Mouse (Mus musculus) midbrain, postnatal 0 days (tissue): ENCODE data around the gene Tfip11. TPM values are rescaled to one million over a fixed set of nuclear protein-coding genes. Genes with fewer than 3 reads are reported as not detected.
A peak's percentile ranks its signal among the peaks of the same experiment; 100 is the strongest.

ENCODE experiments used
- ATAC-seq: fragments of 200-750 bp; cut with Nextera tagmentation; 2 replicates; pipeline ENCODE4 v1.8.0; 2017; ENCODE audit warnings: moderate number of reproducible peaks, mild to moderate bottlenecking, moderate TSS enrichment, moderate library complexity; ENCODE audit not compliant: low FRiP score
- DNase-seq: peaks from one replicate; pipeline ENCODE4 v3.0.0-alpha.2; 2015; ENCODE audit warnings: low spot score
- H3K27ac ChIP-seq: fragments of 300-500 bp; sonication (generic); 2 replicates; pipeline ENCODE4 v1.5.1; 2014; ENCODE audit warnings: low read depth, mild to moderate bottlenecking, low read length, mixed read lengths
- H3K27me3 ChIP-seq: fragments of 300-500 bp; sonication (generic); 2 replicates; pipeline ENCODE4 v1.6.1; 2014; ENCODE audit warnings: low read length, control low read depth, mixed read lengths; ENCODE audit not compliant: insufficient read depth
- H3K36me3 ChIP-seq: fragments of 300-500 bp; sonication (generic); 2 replicates; pipeline ENCODE4 v1.6.1; 2014; ENCODE audit warnings: low read length, control low read depth, mixed read lengths; ENCODE audit not compliant: insufficient read depth
- H3K4me1 ChIP-seq: fragments of 300-500 bp; sonication (generic); 2 replicates; pipeline ENCODE4 v1.6.1; 2014; ENCODE audit warnings: mild to moderate bottlenecking, control low read depth, antibody characterized with exemption, low read length, mixed read lengths; ENCODE audit not compliant: insufficient read depth
- H3K4me2 ChIP-seq: fragments of 300-500 bp; sonication (generic); 2 replicates; pipeline ENCODE4 v1.6.1; 2014; ENCODE audit warnings: low read depth, mild to moderate bottlenecking, low read length, mixed read lengths; ENCODE audit not compliant: poor library complexity, severe bottlenecking
- H3K4me3 ChIP-seq: fragments of 300-500 bp; sonication (generic); 2 replicates; pipeline ENCODE4 v1.5.1; 2014; ENCODE audit warnings: low read depth, mild to moderate bottlenecking, low read length, moderate library complexity
- H3K9ac ChIP-seq: fragments of 300-500 bp; sonication (generic); replicated peaks from 2 replicates; pipeline ENCODE4 v1.6.1; 2014; ENCODE audit warnings: mild to moderate bottlenecking, low read length, moderate library complexity, mixed read lengths; ENCODE audit not compliant: poor library complexity, severe bottlenecking
- H3K9me3 ChIP-seq: fragments of 300-500 bp; sonication (generic); 2 replicates; pipeline ENCODE4 v1.6.1; 2016; ENCODE audit warnings: low read length, control low read depth
- CTCF ChIP-seq: IDR thresholded peaks from 2 replicates; pipeline ENCODE4 v1.5.1; 2016; ENCODE audit warnings: antibody characterized with exemption, mild to moderate bottlenecking
- WGBS: fragments of 180-500 bp; shearing (Covaris S2); extraction: QIAGEN DNeasy Blood & Tissue Kit; methylation state at CpG from one replicate; pipeline ENCODE4 v1.1.7; 2014; 5-methylcytosine and 5-hydroxymethylcytosine counted together
- polyA plus RNA-seq: library from polyadenylated mRNA; unstranded; fragments of >200 nt; fragmentation: Nextera tagmentation; extraction: Ambion mirVana; gene quantifications from 2 replicates; pipeline ENCODE4 v1.2.1, GENCODE M21; 2015
- total RNA-seq: library from RNA; depleted of rRNA; stranded (reverse); fragments of >200 nt; gene quantifications from 2 replicates; pipeline ENCODE4 v1.2.3, GENCODE M21; 2014

The Tfip11 gene
- total and polyA plus RNA-seq, 2 experiments from 2014 or later, result 19.8 to 27.4 TPM

DNA sequence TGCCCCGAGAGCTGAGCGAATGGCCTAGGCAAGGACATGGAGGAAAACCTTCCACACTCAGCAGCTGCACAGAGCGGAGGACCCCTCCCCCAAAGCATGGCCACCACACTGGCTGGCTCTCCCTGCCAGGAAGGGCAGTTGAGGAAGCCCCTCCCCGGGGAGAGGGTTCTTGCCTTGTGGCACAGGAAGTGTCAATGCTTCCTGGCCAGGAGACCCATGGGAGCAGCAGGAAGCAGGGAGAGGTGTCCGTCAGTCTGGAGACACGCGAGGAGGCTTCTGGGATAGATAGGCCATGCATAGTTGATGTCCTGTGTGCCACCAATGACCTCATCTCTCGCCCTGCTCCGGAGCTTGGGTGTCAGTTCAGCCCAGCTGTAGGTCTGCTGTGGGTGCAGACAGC, 30.2 kb downstream of the Tfip11 start:
- H3K36me3 ChIP-seq, result peaks cover 38% of the 10 kb centered on the region
- no peaks in the 10 kb centered on the region for H3K9me3 ChIP-seq
- no peaks in the 10 kb centered on the region for H3K4me1 ChIP-seq
- H3K4me3 ChIP-seq, result no peak overlapping the region
- no peak for DNase-seq
- 87% methylated on average over 9 of the region's 9 CpGs for WGBS
- no peaks in the 10 kb centered on the region for H3K27me3 ChIP-seq
- H3K27ac ChIP-seq, result no peak overlapping the region
- ATAC-seq, result no peak
- TF ChIP-seq CTCF, result no peak
- no peak overlapping the region for H3K9ac ChIP-seq
- H3K4me2 ChIP-seq, result no peak overlapping the region

DNA sequence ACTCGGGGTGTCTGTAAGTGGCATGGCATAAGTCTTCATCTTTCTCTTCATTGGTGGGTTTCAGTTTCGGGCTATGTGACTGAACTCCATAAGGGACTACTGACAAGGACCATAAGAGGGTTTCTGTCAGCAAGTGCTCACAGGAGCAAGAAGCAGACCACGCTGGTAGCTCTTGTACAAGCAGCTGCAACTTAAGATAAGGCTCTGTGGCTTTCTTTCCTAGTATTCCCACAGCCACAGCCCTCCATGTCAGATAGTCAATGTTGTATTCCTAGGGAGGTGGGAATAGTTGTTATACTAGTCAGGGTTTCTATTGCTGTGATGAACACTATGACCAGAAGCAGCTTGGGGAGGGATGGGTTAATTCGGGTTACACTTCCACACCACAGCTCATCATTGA, 33.4 kb downstream of the Tfip11 start:
- TF ChIP-seq CTCF, result no peak
- H3K4me2 ChIP-seq, result no peak overlapping the region
- 96% methylated on average over 4 of the region's 4 CpGs for WGBS
- DNase-seq (no peak), ATAC-seq (no peak)
- no peaks in the 10 kb centered on the region for H3K27me3 ChIP-seq
- H3K27ac ChIP-seq, result no peak overlapping the region
- no peak overlapping the region for H3K9ac ChIP-seq
- peaks cover 39% of the 10 kb centered on the region for H3K36me3 ChIP-seq
- H3K4me1 ChIP-seq, result no peaks in the 10 kb centered on the region
- no peaks in the 10 kb centered on the region for H3K9me3 ChIP-seq
- H3K4me3 ChIP-seq, result no peak overlapping the region

DNA sequence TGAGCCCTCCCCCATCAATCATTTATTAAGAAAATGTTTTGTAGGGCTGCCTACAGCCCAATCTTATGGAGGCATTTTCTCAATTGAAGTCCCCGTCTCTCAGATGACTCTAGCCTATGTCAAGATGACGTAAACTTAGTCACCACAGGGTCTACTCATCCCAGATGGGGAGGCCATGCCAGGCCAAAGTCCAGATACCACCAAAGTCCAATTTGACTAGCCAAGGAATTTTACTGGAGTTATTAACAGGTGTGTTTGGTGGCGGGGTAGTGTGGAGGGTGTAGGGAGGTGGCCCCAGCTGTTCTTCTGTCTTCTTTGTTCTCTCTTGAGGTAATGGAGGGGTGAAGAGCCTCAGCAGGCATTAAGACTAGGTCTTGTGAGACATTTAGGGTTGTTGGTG, 33.9 kb downstream of the Tfip11 start:
- no peak overlapping the region for H3K4me2 ChIP-seq
- ATAC-seq (no peak), DNase-seq (no peak)
- H3K27me3 ChIP-seq, result no peaks in the 10 kb centered on the region
- peaks cover 40% of the 10 kb centered on the region for H3K36me3 ChIP-seq
- no peaks in the 10 kb centered on the region for H3K4me1 ChIP-seq
- 96% methylated on average over 3 of the region's 3 CpGs for WGBS
- TF ChIP-seq CTCF, result no peak
- H3K9me3 ChIP-seq, result no peaks in the 10 kb centered on the region
- H3K4me3 ChIP-seq, result no peak overlapping the region
- no peak overlapping the region for H3K9ac ChIP-seq
- H3K27ac ChIP-seq, result no peak overlapping the region

DNA sequence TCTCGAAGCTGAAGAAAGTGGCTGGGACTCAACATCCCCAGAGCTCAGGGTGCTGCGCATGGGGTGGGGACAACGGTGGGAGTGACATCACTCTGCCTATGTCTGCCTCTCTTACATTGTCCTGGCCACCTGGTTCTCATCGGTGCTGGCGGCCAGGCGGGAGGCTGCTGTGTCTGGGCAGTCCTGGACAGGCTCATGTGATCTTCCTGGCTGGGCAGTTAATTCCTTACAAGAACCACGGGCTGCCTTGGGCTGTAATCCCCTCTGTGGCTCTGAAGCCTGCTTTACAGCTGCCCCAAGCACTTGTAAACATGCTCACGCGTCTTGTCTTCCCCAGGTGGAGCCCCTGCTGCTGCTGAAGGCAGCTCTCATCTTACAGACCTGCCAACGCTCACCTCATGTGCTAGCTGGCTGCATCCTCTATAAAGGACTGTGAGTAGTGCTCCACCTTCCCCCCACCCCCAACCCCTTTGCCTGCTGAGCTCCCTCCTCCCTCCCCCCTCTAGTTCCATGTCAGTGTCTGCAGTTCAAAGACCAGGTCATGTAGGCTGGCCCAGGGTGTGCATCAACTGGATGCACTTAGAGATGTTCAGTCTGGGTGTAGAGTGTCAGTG, 38.1 kb downstream of the Tfip11 start:
- Histone ChIP-seq H3K4me1 (no peaks in the 10 kb centered on the region), H3K4me2 (no peak overlapping the region), H3K27me3 (no peaks in the 10 kb centered on the region), H3K9me3 (no peaks in the 10 kb centered on the region), H3K36me3 (peaks cover 45% of the 10 kb centered on the region), H3K4me3 (no peak overlapping the region), H3K27ac (no peak overlapping the region), H3K9ac (no peak overlapping the region)
- DNase-seq, result no peak
- 69% methylated on average over 10 of the region's 10 CpGs for WGBS
- no peak for TF ChIP-seq CTCF
- ATAC-seq, result no peak

DNA sequence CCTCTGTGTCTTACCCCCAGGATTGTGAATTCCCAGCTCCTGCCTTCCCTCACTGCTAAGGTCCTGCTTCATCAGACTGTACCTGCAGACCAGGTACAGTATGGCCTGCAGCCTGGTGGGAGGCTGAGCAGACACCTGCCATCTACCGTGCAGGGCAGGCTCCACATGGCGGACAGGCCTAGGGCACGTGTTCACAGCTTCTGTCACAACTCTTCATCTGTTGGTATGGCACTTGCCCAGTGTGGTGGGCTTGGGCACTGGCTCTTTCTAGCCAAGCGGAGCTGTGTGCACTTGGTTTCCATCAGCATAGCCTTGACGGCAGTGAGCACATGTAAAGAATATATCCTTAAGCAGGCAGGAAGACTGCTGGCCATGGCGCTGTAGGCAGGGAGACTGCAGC, 40.7 kb downstream of the Tfip11 start:
- WGBS, result 97% methylated on average over 6 of the region's 6 CpGs
- peaks cover 53% of the 10 kb centered on the region for H3K36me3 ChIP-seq
- no peak overlapping the region for H3K4me2 ChIP-seq
- DNase-seq (no peak), ATAC-seq (no peak)
- no peak overlapping the region for H3K9ac ChIP-seq
- no peaks in the 10 kb centered on the region for H3K27me3 ChIP-seq
- no peak for TF ChIP-seq CTCF
- peaks cover 13% of the 10 kb centered on the region for H3K4me1 ChIP-seq
- H3K4me3 ChIP-seq, result no peak overlapping the region
- no peak overlapping the region for H3K27ac ChIP-seq
- H3K9me3 ChIP-seq, result no peaks in the 10 kb centered on the region

DNA sequence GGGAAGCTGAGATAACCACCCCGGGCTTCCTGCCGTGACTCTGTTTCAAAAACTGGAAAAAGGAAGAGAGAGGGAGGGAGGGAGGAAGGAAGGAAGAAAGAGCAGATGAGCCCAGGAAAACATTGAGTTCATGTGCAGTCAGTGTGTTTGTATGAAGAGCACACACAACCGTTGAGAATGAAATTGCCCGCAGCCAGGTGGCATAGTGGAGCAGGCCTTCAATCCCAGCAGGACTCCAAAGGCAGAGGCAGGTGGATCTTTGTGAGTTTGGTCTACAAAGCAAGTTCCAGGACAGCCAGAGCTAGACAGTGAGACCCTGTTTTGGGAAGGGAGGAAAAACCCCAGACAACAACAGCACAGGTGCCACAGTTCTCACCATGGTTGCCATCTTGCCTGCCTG, 41.2 kb downstream of the Tfip11 start:
- peaks cover 53% of the 10 kb centered on the region for H3K36me3 ChIP-seq
- no peaks in the 10 kb centered on the region for H3K9me3 ChIP-seq
- no peak overlapping the region for H3K4me3 ChIP-seq
- H3K4me1 ChIP-seq, result peaks cover 17% of the 10 kb centered on the region
- H3K27ac ChIP-seq, result no peak overlapping the region
- WGBS, result 93% methylated on average over 4 of the region's 4 CpGs
- no peak overlapping the region for H3K4me2 ChIP-seq
- no peak for ATAC-seq
- DNase-seq, result no peak
- H3K27me3 ChIP-seq, result no peaks in the 10 kb centered on the region
- no peak overlapping the region for H3K9ac ChIP-seq
- peak; percentile 40 for TF ChIP-seq CTCF
